Mouse (Mus musculus) induced T-regulatory cell, adult 2 months (primary cell): ENCODE data around the gene Sptbn4.
A peak's percentile ranks its signal among the peaks of the same experiment; 100 is the strongest.

Experiments used
- DNase-seq: peaks from one replicate; pipeline ENCODE4 v3.0.0-alpha.2; 2012; ENCODE audit warnings: low read depth

The Sptbn4 gene

GRCm38 (mm10) chr7:27433349-27433748, 14.1 kb downstream of the Sptbn4 start:
- DNase-seq: peak; percentile 32

GRCm38 (mm10) chr7:27429135-27429534, 18.4 kb downstream of the Sptbn4 start:
- peak; percentile 42 for DNase-seq

GRCm38 (mm10) chr7:27428002-27428401, 19.5 kb downstream of the Sptbn4 start:
- DNase-seq: no peak

GRCm38 (mm10) chr7:27427387-27427786, 20.1 kb downstream of the Sptbn4 start:
- DNase-seq: no peak

GRCm38 (mm10) chr7:27423556-27424326, 23.7 kb downstream of the Sptbn4 start:
- DNase-seq: no peak

- DNase-seq: peak; percentile 67
Measured at GRCm38 (mm10) chr7:27419101-27419500, 28.4 kb downstream of the Sptbn4 start.

- DNase-seq: no peak
Measured at GRCm38 (mm10) chr7:27417151-27417550, 30.3 kb downstream of the Sptbn4 start.

GRCm38 (mm10) chr7:27408379-27409176, 38.9 kb downstream of the Sptbn4 start:
- peak; percentile 60 for DNase-seq

- DNase-seq: no peak
Measured at GRCm38 (mm10) chr7:27407816-27408215, 39.7 kb downstream of the Sptbn4 start.

GRCm38 (mm10) chr7:27406481-27406880, 41.0 kb downstream of the Sptbn4 start:
- peak; percentile 56 for DNase-seq

- no peak for DNase-seq
Measured at GRCm38 (mm10) chr7:27404203-27404942, 43.1 kb downstream of the Sptbn4 start.

- peak; percentile 72 for DNase-seq
Measured at GRCm38 (mm10) chr7:27402675-27403074, 44.8 kb downstream of the Sptbn4 start.

GRCm38 (mm10) chr7:27400545-27400944, 46.9 kb downstream of the Sptbn4 start:
- no peak for DNase-seq

- DNase-seq: peak; percentile 78
Measured at GRCm38 (mm10) chr7:27397048-27397949, 50.2 kb downstream of the Sptbn4 start.

- no peak for DNase-seq
Measured at GRCm38 (mm10) chr7:27396184-27397047, 51.1 kb downstream of the Sptbn4 start.

- DNase-seq: no peak
Measured at GRCm38 (mm10) chr7:27395521-27396183, 51.8 kb downstream of the Sptbn4 start.

- no peak for DNase-seq
Measured at GRCm38 (mm10) chr7:27391416-27391815, 56.1 kb downstream of the Sptbn4 start.

GRCm38 (mm10) chr7:27389213-27389612, 58.3 kb downstream of the Sptbn4 start:
- no peak for DNase-seq

GRCm38 (mm10) chr7:27384731-27385130, 62.8 kb downstream of the Sptbn4 start:
- DNase-seq: peak; percentile 80

GRCm38 (mm10) chr7:27384134-27384533, 63.4 kb downstream of the Sptbn4 start:
- DNase-seq: no peak
